Mouse (Mus musculus): Measurements from ENCODE around the gene Ak2. TPM values are rescaled to one million over a fixed set of nuclear protein-coding genes. Genes with fewer than 3 reads are reported as not detected.
A peak's percentile ranks its signal among the peaks of the same experiment; 100 is the strongest.

Ak2 gene
- polyA plus RNA-seq, 1 experiment from 2014 or later: 64.7 TPM

- Histone ChIP-seq H3K27ac (peak overlapping the region; percentile 77), H3K79me2 (ENCODE audit: inconsistent target) (no peaks in the 10 kb centered on the region), H3K4me3 (ENCODE audit: inconsistent target) (no peak overlapping the region), H3K36me3 (ENCODE audit: inconsistent target) (no peaks in the 10 kb centered on the region)
- WGBS (ENCODE audit: missing documents): 15% methylated on average over 2 of the region's 2 CpGs
Observed at GRCm38 (mm10) chr4:128983656-128984055, 8.1 kb upstream of the Ak2 start.

GRCm38 (mm10) chr4:128984600-128984999 lies 7.2 kb upstream of the Ak2 start:
- WGBS (ENCODE audit: missing documents): 75% methylated on average over 3 of the region's 3 CpGs
- H3K27ac ChIP-seq: peak overlapping the region; percentile 77; the same call in 1 of the 2 replicates
- H3K79me2 ChIP-seq (ENCODE audit: inconsistent target): no peaks in the 10 kb centered on the region
- no peak overlapping the region for H3K4me3 ChIP-seq (ENCODE audit: inconsistent target)
- H3K36me3 ChIP-seq (ENCODE audit: inconsistent target): no peaks in the 10 kb centered on the region

- Histone ChIP-seq H3K79me2 (ENCODE audit: inconsistent target) (peaks cover 8% of the 10 kb centered on the region), H3K4me3 (ENCODE audit: inconsistent target) (no peak overlapping the region), H3K36me3 (ENCODE audit: inconsistent target) (no peaks in the 10 kb centered on the region), H3K27ac (no peak overlapping the region)
- 98% methylated on average over 3 of the region's 3 CpGs for WGBS (ENCODE audit: missing documents)
Observed at GRCm38 (mm10) chr4:128988911-128989310, 2.8 kb upstream of the Ak2 start.

- Histone ChIP-seq H3K4me3 (ENCODE audit: inconsistent target) (no peak overlapping the region), H3K36me3 (ENCODE audit: inconsistent target) (no peaks in the 10 kb centered on the region), H3K27ac (no peak overlapping the region), H3K79me2 (ENCODE audit: inconsistent target) (peaks cover 16% of the 10 kb centered on the region)
- 78% methylated on average over 11 of the region's 11 CpGs for WGBS (ENCODE audit: missing documents)
Observed at GRCm38 (mm10) chr4:128989678-128990077, 2.1 kb upstream of the Ak2 start.

- WGBS (ENCODE audit: missing documents): 76% methylated on average over 3 of the region's 3 CpGs
Observed at GRCm38 (mm10) chr4:128992176-128992575, 418 bp downstream of the Ak2 start.

GRCm38 (mm10) chr4:128993025-128993662 lies 1.4 kb downstream of the Ak2 start:
- Histone ChIP-seq H3K4me3 (ENCODE audit: inconsistent target) (peak overlapping the region; percentile 85), H3K36me3 (ENCODE audit: inconsistent target) (peaks cover 11% of the 10 kb centered on the region; the same call in 1 of the 2 replicates), H3K79me2 (ENCODE audit: inconsistent target) (peaks cover 51% of the 10 kb centered on the region), H3K27ac (peak overlapping the region; percentile 64)
- WGBS (ENCODE audit: missing documents): under 1% methylated on average over 49 of the region's 49 CpGs

More at GRCm38 (mm10) chr4:128992176-128992575, 418 bp downstream of the Ak2 start:
- H3K36me3 ChIP-seq (ENCODE audit: inconsistent target): peaks cover 11% of the 10 kb centered on the region; the same call in 1 of the 2 replicates
- no peak overlapping the region for H3K27ac ChIP-seq
- H3K79me2 ChIP-seq (ENCODE audit: inconsistent target): peaks cover 41% of the 10 kb centered on the region
- H3K4me3 ChIP-seq (ENCODE audit: inconsistent target): no peak overlapping the region

- WGBS (ENCODE audit: missing documents): 1% methylated on average over 12 of the region's 12 CpGs
- H3K36me3 ChIP-seq (ENCODE audit: inconsistent target): peaks cover 11% of the 10 kb centered on the region; the same call in 1 of the 2 replicates
- peaks cover 56% of the 10 kb centered on the region for H3K79me2 ChIP-seq (ENCODE audit: inconsistent target)
- peak overlapping the region; percentile 64 for H3K27ac ChIP-seq
- peak overlapping the region; percentile 85 for H3K4me3 ChIP-seq (ENCODE audit: inconsistent target)
Observed at GRCm38 (mm10) chr4:128993675-128994074, 1.9 kb downstream of the Ak2 start.

- H3K36me3 ChIP-seq (ENCODE audit: inconsistent target): peaks cover 26% of the 10 kb centered on the region
Observed at GRCm38 (mm10) chr4:128995238-128995637, 3.5 kb downstream of the Ak2 start.

GRCm38 (mm10) chr4:128997258-128997657 lies 5.5 kb downstream of the Ak2 start:
- peaks cover 80% of the 10 kb centered on the region for H3K79me2 ChIP-seq (ENCODE audit: inconsistent target)

More at GRCm38 (mm10) chr4:128995238-128995637, 3.5 kb downstream of the Ak2 start:
- WGBS (ENCODE audit: missing documents): 80% methylated on average over 7 of the region's 7 CpGs
- no peak overlapping the region for H3K4me3 ChIP-seq (ENCODE audit: inconsistent target)
- H3K79me2 ChIP-seq (ENCODE audit: inconsistent target): peaks cover 72% of the 10 kb centered on the region
- H3K27ac ChIP-seq: no peak overlapping the region

GRCm38 (mm10) chr4:128998401-128998800 lies 6.6 kb downstream of the Ak2 start:
- 92% methylated on average over 8 of the region's 8 CpGs for WGBS (ENCODE audit: missing documents)
- Histone ChIP-seq H3K79me2 (ENCODE audit: inconsistent target) (peaks cover 77% of the 10 kb centered on the region), H3K4me3 (ENCODE audit: inconsistent target) (no peak overlapping the region), H3K27ac (no peak overlapping the region), H3K36me3 (ENCODE audit: inconsistent target) (peaks cover 48% of the 10 kb centered on the region)

More at GRCm38 (mm10) chr4:128997258-128997657, 5.5 kb downstream of the Ak2 start:
- Histone ChIP-seq H3K36me3 (ENCODE audit: inconsistent target) (peaks cover 43% of the 10 kb centered on the region), H3K4me3 (ENCODE audit: inconsistent target) (no peak overlapping the region), H3K27ac (no peak overlapping the region)
- WGBS (ENCODE audit: missing documents): 82% methylated on average over 7 of the region's 8 CpGs

- WGBS (ENCODE audit: missing documents): 88% methylated on average over 3 of the region's 3 CpGs
- Histone ChIP-seq H3K36me3 (ENCODE audit: inconsistent target) (peaks cover 49% of the 10 kb centered on the region), H3K27ac (no peak overlapping the region), H3K79me2 (ENCODE audit: inconsistent target) (peaks cover 66% of the 10 kb centered on the region), H3K4me3 (ENCODE audit: inconsistent target) (no peak overlapping the region)
Observed at GRCm38 (mm10) chr4:129000786-129001185, 9.0 kb downstream of the Ak2 start.

- peaks cover 41% of the 10 kb centered on the region for H3K79me2 ChIP-seq (ENCODE audit: inconsistent target)
- H3K36me3 ChIP-seq (ENCODE audit: inconsistent target): peaks cover 44% of the 10 kb centered on the region
- no peak overlapping the region for H3K4me3 ChIP-seq (ENCODE audit: inconsistent target)
- no peak overlapping the region for H3K27ac ChIP-seq
- 65% methylated on average over 8 of the region's 8 CpGs for WGBS (ENCODE audit: missing documents)
Observed at GRCm38 (mm10) chr4:129003720-129004119, 12.0 kb downstream of the Ak2 start.

GRCm38 (mm10) chr4:129008006-129008519 lies 16.3 kb downstream of the Ak2 start:
- peak overlapping the region; percentile 64 for H3K27ac ChIP-seq
- H3K79me2 ChIP-seq (ENCODE audit: inconsistent target): peaks cover 17% of the 10 kb centered on the region; the same call in 1 of the 2 replicates
- no peak overlapping the region for H3K4me3 ChIP-seq (ENCODE audit: inconsistent target)
- peaks cover 9% of the 10 kb centered on the region; the same call in 1 of the 2 replicates for H3K36me3 ChIP-seq (ENCODE audit: inconsistent target)
- 89% methylated on average over 12 of the region's 12 CpGs for WGBS (ENCODE audit: missing documents)

GRCm38 (mm10) chr4:129008672-129009071 lies 16.9 kb downstream of the Ak2 start:
- H3K79me2 ChIP-seq (ENCODE audit: inconsistent target): peaks cover 17% of the 10 kb centered on the region; the same call in 1 of the 2 replicates
- peak overlapping the region; percentile 64 for H3K27ac ChIP-seq
- no peak overlapping the region for H3K4me3 ChIP-seq (ENCODE audit: inconsistent target)
- H3K36me3 ChIP-seq (ENCODE audit: inconsistent target): peaks cover 5% of the 10 kb centered on the region; the same call in 1 of the 2 replicates
- 57% methylated on average over 3 of the region's 3 CpGs for WGBS (ENCODE audit: missing documents)

- H3K36me3 ChIP-seq (ENCODE audit: inconsistent target): peaks cover 5% of the 10 kb centered on the region; the same call in 1 of the 2 replicates
- WGBS (ENCODE audit: missing documents): 98% methylated on average over 5 of the region's 5 CpGs
- peaks cover 17% of the 10 kb centered on the region; the same call in 1 of the 2 replicates for H3K79me2 ChIP-seq (ENCODE audit: inconsistent target)
- H3K4me3 ChIP-seq (ENCODE audit: inconsistent target): no peak overlapping the region
- H3K27ac ChIP-seq: peak overlapping the region; percentile 64
Observed at GRCm38 (mm10) chr4:129009521-129009920, 17.8 kb downstream of the Ak2 start.
